Mouse (Mus musculus): ENCODE results near the gene Adam12.

- no peak for TF ChIP-seq POLR2A (IDR thresholded peaks at IDR 0.05; ENCODE audit: borderline replicate concordance, insufficient read depth, low read length)
- TF ChIP-seq CTCF (IDR thresholded peaks at IDR 0.05; ENCODE audit: borderline replicate concordance, insufficient read depth, low read depth, low read length): no peak
These were observed 185.6 kb downstream of the Adam12 start for GRCm38 (mm10) chr7:134046376-134046775.

Measured in cerebellum, adult 2 months (tissue).